9 mouse cellular contexts compared by ENCODE assay signal in genomic region chr9:62425265-62425664, GRCm38 (mm10).
A peak's percentile ranks its signal among the peaks of the same experiment; 100 is the strongest.
DNase-seq lines count a peak whose midpoint lies in the region; ATAC-seq and TF ChIP-seq lines count a peak whose summit lies in the region.
"Had no signal": no experiment of that assay in that cellular context is flagged by ENCODE, and none has a peak within 500 bp of the region (broad histone marks: within the 10 kb centered on the region; RNA-seq: fewer than 3 reads in every experiment).

No protein-coding gene starts in this region.

- DNase-seq in adrenal gland, postnatal 10 days: peak; percentile 10
- DNase-seq in adrenal gland, postnatal 25 days: no peak
- peak in 1 of 2 experiments; percentile 5 for DNase-seq in layer of hippocampus, adult 2 months (ENCODE audit: low spot score in 2 of 2)
- DNase-seq in layer of hippocampus, postnatal 36 days: no peak
- peak; percentile 74 for DNase-seq in induced T-regulatory cell, adult 2 months (ENCODE audit: low read depth)
- DNase-seq in retina, embryonic 14.5 days (ENCODE audit: low spot score): no peak
- DNase-seq: midbrain, embryonic 14.5 days had no signal

- H3K9ac ChIP-seq in forebrain, embryonic 16.5 days (replicated peaks; ENCODE audit: low read depth, low read length): no peak overlapping the region

- no peaks in the 10 kb centered on the region for H3K9me3 ChIP-seq in forebrain, embryonic 16.5 days (ENCODE audit: control insufficient read depth, low read length)

- H3K79me2 ChIP-seq in macrophage (ENCODE audit: inconsistent target): no peaks in the 10 kb centered on the region

- no peak overlapping the region for H3K4me2 ChIP-seq in forebrain, embryonic 16.5 days (ENCODE audit: low read length)

- H3K4me1 ChIP-seq in forebrain, embryonic 16.5 days (replicated peaks; ENCODE audit: control insufficient read depth, insufficient read depth, low read length): peaks cover 7% of the 10 kb centered on the region; the same call in 1 of the 2 replicates

- no peaks in the 10 kb centered on the region for H3K36me3 ChIP-seq in macrophage (ENCODE audit: inconsistent target)
- H3K36me3 ChIP-seq in forebrain, embryonic 16.5 days (ENCODE audit: control insufficient read depth, insufficient read depth): peaks cover 27% of the 10 kb centered on the region

- ATAC-seq in forebrain, embryonic 16.5 days: no peak

- TF ChIP-seq CTCF in layer of hippocampus, adult 2 months (conservative IDR thresholded peaks at IDR 0.05): no peak

- no peaks in the 10 kb centered on the region for H3K27me3 ChIP-seq in forebrain, embryonic 16.5 days (replicated peaks; ENCODE audit: control insufficient read depth, insufficient read depth, low read length)

- WGBS in macrophage (ENCODE audit: missing documents): 18% methylated on average over 5 of the region's 5 CpGs
- WGBS in forebrain, embryonic 16.5 days: 77% methylated on average over 5 of the region's 5 CpGs

- H3K27ac ChIP-seq in layer of hippocampus, adult 2 months: peak overlapping the region; percentile 49; the same call in 1 of the 2 replicates
- H3K27ac ChIP-seq in macrophage: peak overlapping the region; percentile 51
- no peak overlapping the region for H3K27ac ChIP-seq in forebrain, embryonic 16.5 days (ENCODE audit: low read length)

- H3K4me3 ChIP-seq in layer of hippocampus, adult 2 months: no peak overlapping the region
- no peak overlapping the region for H3K4me3 ChIP-seq in macrophage (ENCODE audit: inconsistent target)
- no peak overlapping the region for H3K4me3 ChIP-seq in forebrain, embryonic 16.5 days (replicated peaks; ENCODE audit: low read length)

Comparison
In these comparisons a context has a peak if more than half of its experiments do, and no peak if none do; other contexts are left out.
1. DNase-seq: peak in adrenal gland, postnatal 10 days (single experiment) and induced T-regulatory cell, adult 2 months (single experiment); none in adrenal gland, postnatal 25 days (single experiment), layer of hippocampus, postnatal 36 days (0 of 2) and retina, embryonic 14.5 days (single experiment).